Mouse (Mus musculus): ENCODE measurements around the gene Mrps18b. TPM values are rescaled to one million over a fixed set of nuclear protein-coding genes. Genes with fewer than 3 reads are reported as not detected.

The Mrps18b gene
- polyA plus RNA-seq, 1 experiment from 2014 or later = 55.6 TPM

GRCm38 (mm10) chr17:35887725-35888124 is 28.5 kb downstream of the Mrps18b start:
- Histone ChIP-seq H3K4me3 (replicated peaks; ENCODE audit: low read length) (no peak overlapping the region), H3K27me3 (replicated peaks; ENCODE audit: control insufficient read depth, insufficient read depth, low read length) (no peaks in the 10 kb centered on the region), H3K36me3 (ENCODE audit: control insufficient read depth, insufficient read depth) (peaks cover 33% of the 10 kb centered on the region), H3K4me1 (replicated peaks; ENCODE audit: control insufficient read depth, insufficient read depth, low read length) (no peaks in the 10 kb centered on the region), H3K9me3 (ENCODE audit: control insufficient read depth, low read length) (no peaks in the 10 kb centered on the region), H3K27ac (ENCODE audit: low read length) (no peak overlapping the region), H3K4me2 (ENCODE audit: low read length) (no peak overlapping the region), H3K9ac (replicated peaks; ENCODE audit: low read depth, low read length) (no peak overlapping the region)
- WGBS = 92% methylated on average over 11 of the region's 17 CpGs
- no peak for ATAC-seq

DNA sequence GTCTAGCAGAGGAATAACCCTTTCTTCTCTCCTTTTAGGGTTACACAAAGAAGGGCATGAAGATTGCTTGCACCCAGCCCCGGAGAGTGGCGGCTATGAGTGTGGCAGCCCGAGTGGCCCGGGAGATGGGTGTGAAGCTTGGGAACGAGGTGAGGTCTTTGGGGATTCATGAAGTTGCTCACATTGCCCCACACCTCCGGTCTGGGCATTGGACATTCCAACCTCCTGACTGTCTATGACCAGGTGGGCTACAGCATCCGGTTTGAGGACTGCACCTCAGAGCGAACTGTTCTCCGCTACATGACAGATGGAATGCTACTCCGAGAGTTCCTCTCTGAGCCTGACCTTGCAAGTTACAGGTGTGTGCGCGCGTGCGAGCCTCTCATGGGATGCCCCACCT is 32.4 kb downstream of the Mrps18b start:
- Histone ChIP-seq H3K4me3 (replicated peaks; ENCODE audit: low read length) (no peak overlapping the region), H3K4me2 (ENCODE audit: low read length) (no peak overlapping the region), H3K27ac (ENCODE audit: low read length) (no peak overlapping the region), H3K36me3 (ENCODE audit: control insufficient read depth, insufficient read depth) (peaks cover 23% of the 10 kb centered on the region), H3K9ac (replicated peaks; ENCODE audit: low read depth, low read length) (no peak overlapping the region), H3K27me3 (replicated peaks; ENCODE audit: control insufficient read depth, insufficient read depth, low read length) (no peaks in the 10 kb centered on the region), H3K4me1 (replicated peaks; ENCODE audit: control insufficient read depth, insufficient read depth, low read length) (peaks cover 9% of the 10 kb centered on the region), H3K9me3 (ENCODE audit: control insufficient read depth, low read length) (no peaks in the 10 kb centered on the region)
- no peak for ATAC-seq
- WGBS = 94% methylated on average over 14 of the region's 14 CpGs

DNA sequence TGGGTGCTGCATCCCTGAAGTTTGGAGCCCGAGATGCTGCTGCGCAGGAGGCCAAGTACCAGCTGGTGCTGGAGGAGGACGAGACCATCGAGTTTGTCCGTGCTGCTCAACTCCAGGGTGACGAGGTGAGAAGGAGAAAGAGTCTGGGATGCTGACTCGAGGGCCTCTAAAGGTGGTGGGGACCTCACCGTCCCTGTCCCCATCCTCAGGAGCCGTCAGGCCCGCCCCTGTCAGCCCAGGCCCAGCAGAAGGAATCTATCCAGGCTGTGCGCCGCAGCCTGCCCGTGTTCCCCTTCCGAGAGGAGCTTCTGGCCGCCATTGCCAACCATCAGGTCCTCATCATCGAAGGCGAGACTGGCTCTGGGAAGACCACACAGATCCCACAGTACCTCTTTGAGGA is 33.3 kb downstream of the Mrps18b start:
- ATAC-seq = no peak
- H3K4me3 ChIP-seq (replicated peaks; ENCODE audit: low read length) = no peak overlapping the region
- no peaks in the 10 kb centered on the region for H3K9me3 ChIP-seq (ENCODE audit: control insufficient read depth, low read length)
- peaks cover 9% of the 10 kb centered on the region for H3K4me1 ChIP-seq (replicated peaks; ENCODE audit: control insufficient read depth, insufficient read depth, low read length)
- H3K9ac ChIP-seq (replicated peaks; ENCODE audit: low read depth, low read length) = no peak overlapping the region
- no peaks in the 10 kb centered on the region for H3K27me3 ChIP-seq (replicated peaks; ENCODE audit: control insufficient read depth, insufficient read depth, low read length)
- no peak overlapping the region for H3K27ac ChIP-seq (ENCODE audit: low read length)
- H3K4me2 ChIP-seq (ENCODE audit: low read length) = no peak overlapping the region
- peaks cover 23% of the 10 kb centered on the region for H3K36me3 ChIP-seq (ENCODE audit: control insufficient read depth, insufficient read depth)
- WGBS = 95% methylated on average over 17 of the region's 17 CpGs

DNA sequence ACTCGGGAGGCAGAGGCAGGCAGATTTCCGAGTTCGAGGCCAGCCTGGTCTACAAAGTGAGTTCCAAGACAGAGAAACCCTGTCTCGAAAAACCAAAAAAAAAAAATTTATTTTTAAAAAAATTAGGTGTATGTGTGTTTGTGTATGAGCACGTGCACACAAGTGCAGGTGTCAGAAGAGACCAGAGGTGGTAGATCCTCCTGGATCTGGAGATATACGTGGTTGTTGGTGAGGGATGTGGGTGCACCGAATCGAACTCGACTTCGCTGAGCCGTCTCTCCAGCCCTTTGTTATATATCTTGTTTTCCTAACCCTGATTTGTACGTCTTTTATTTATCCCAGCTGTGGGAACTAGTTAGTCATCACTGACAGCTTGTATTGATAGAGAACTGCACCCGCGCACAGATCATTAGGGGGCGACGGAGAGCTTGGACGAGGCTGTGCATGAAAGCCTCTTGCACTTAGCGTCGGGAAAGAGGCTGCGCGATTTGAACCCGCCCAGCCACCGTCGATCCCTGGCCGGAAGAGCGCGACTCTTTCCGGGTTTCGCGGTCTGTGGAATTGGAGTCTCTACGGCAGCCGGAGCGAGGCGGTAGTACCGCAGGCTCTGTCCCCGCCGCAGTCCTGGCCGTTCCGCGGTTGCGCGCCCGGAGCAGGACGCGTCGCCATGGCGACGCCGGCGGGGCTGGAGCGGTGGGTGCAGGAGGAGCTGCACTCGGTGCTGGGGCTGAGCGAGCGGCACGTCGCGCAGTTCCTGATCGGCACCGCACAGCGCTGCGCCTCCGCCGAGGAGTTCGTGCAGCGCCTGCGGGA is 36.7 kb downstream of the Mrps18b start, which contains the start of gene Dhx16:
Gene Dhx16 (plus strand): TSS at position 575 of the 813 bp plus-strand sequence.
- peaks cover 9% of the 10 kb centered on the region for H3K4me1 ChIP-seq (replicated peaks; ENCODE audit: control insufficient read depth, insufficient read depth, low read length)
- H3K9ac ChIP-seq (replicated peaks; ENCODE audit: low read depth, low read length) = peak within 1 kb of the TSS; percentile 83
- no peaks in the 10 kb centered on the region for H3K9me3 ChIP-seq (ENCODE audit: control insufficient read depth, low read length)
- 6% methylated on average over 66 of the region's 66 CpGs for WGBS
- peak within 1 kb of the TSS; percentile 75 for H3K27ac ChIP-seq (ENCODE audit: low read length)
- peaks cover 26% of the 10 kb centered on the region for H3K36me3 ChIP-seq (ENCODE audit: control insufficient read depth, insufficient read depth)
- H3K4me3 ChIP-seq (replicated peaks; ENCODE audit: low read length) = peak within 1 kb of the TSS; percentile 95
- no peaks in the 10 kb centered on the region for H3K27me3 ChIP-seq (replicated peaks; ENCODE audit: control insufficient read depth, insufficient read depth, low read length)
- peak; percentile 90 for ATAC-seq
- H3K4me2 ChIP-seq (ENCODE audit: low read length) = peak within 1 kb of the TSS; percentile 84

DNA sequence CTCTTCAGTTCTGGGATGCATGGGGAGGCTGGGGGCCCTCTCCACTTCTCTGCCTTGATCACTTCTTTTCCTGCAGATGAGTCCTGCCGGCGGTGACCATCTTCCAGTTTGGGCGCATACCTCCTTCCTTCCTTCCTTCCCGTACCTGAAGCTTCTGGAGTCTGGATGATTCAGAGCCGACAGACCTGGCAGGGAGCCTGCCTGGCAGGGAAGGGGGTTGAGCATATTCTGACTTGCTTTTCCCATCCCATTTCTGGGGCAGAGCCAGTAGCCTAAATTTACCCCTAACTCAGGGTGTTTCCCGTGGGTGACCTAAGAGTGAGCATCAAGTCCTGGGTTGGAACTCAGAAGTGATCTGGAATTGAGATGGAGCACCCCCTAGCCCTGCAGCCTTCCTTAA is 41.5 kb downstream of the Mrps18b start:
- H3K27ac ChIP-seq (ENCODE audit: low read length) = no peak overlapping the region
- H3K27me3 ChIP-seq (replicated peaks; ENCODE audit: control insufficient read depth, insufficient read depth, low read length) = no peaks in the 10 kb centered on the region
- no peak overlapping the region for H3K4me2 ChIP-seq (ENCODE audit: low read length)
- peaks cover 32% of the 10 kb centered on the region for H3K4me1 ChIP-seq (replicated peaks; ENCODE audit: control insufficient read depth, insufficient read depth, low read length)
- peaks cover 12% of the 10 kb centered on the region for H3K36me3 ChIP-seq (ENCODE audit: control insufficient read depth, insufficient read depth)
- H3K9me3 ChIP-seq (ENCODE audit: control insufficient read depth, low read length) = no peaks in the 10 kb centered on the region
- H3K4me3 ChIP-seq (replicated peaks; ENCODE audit: low read length) = no peak overlapping the region
- no peak overlapping the region for H3K9ac ChIP-seq (replicated peaks; ENCODE audit: low read depth, low read length)
- no peak for ATAC-seq
- 86% methylated on average over 6 of the region's 6 CpGs for WGBS

- Histone ChIP-seq H3K4me3 (replicated peaks; ENCODE audit: low read length) (no peak overlapping the region), H3K9ac (replicated peaks; ENCODE audit: low read depth, low read length) (0 out of 2 replicates have a peak overlapping the region, but pooled peaks have one; percentile 17), H3K9me3 (ENCODE audit: control insufficient read depth, low read length) (no peaks in the 10 kb centered on the region), H3K36me3 (ENCODE audit: control insufficient read depth, insufficient read depth) (peaks cover 12% of the 10 kb centered on the region), H3K27me3 (replicated peaks; ENCODE audit: control insufficient read depth, insufficient read depth, low read length) (no peaks in the 10 kb centered on the region), H3K27ac (ENCODE audit: low read length) (no peak overlapping the region), H3K4me2 (ENCODE audit: low read length) (no peak overlapping the region), H3K4me1 (replicated peaks; ENCODE audit: control insufficient read depth, insufficient read depth, low read length) (peaks cover 40% of the 10 kb centered on the region)
- 30% methylated on average over 21 of the region's 21 CpGs for WGBS
- ATAC-seq = peak; percentile 61
These were observed 42.2 kb downstream of the Mrps18b start for GRCm38 (mm10) chr17:35873774-35874519.

- H3K9ac ChIP-seq (replicated peaks; ENCODE audit: low read depth, low read length) = no peak overlapping the region
- H3K36me3 ChIP-seq (ENCODE audit: control insufficient read depth, insufficient read depth) = peaks cover 12% of the 10 kb centered on the region
- peak overlapping the region; percentile 93 for H3K4me2 ChIP-seq (ENCODE audit: low read length)
- H3K9me3 ChIP-seq (ENCODE audit: control insufficient read depth, low read length) = no peaks in the 10 kb centered on the region
- peaks cover 61% of the 10 kb centered on the region for H3K4me1 ChIP-seq (replicated peaks; ENCODE audit: control insufficient read depth, insufficient read depth, low read length)
- WGBS = 90% methylated on average over 8 of the region's 8 CpGs
- H3K4me3 ChIP-seq (replicated peaks; ENCODE audit: low read length) = no peak overlapping the region; the same call in 1 of the 2 replicates
- no peak for ATAC-seq
- no peaks in the 10 kb centered on the region for H3K27me3 ChIP-seq (replicated peaks; ENCODE audit: control insufficient read depth, insufficient read depth, low read length)
- no peak overlapping the region for H3K27ac ChIP-seq (ENCODE audit: low read length)
These were observed 45.1 kb downstream of the Mrps18b start for GRCm38 (mm10) chr17:35870884-35871696.

DNA sequence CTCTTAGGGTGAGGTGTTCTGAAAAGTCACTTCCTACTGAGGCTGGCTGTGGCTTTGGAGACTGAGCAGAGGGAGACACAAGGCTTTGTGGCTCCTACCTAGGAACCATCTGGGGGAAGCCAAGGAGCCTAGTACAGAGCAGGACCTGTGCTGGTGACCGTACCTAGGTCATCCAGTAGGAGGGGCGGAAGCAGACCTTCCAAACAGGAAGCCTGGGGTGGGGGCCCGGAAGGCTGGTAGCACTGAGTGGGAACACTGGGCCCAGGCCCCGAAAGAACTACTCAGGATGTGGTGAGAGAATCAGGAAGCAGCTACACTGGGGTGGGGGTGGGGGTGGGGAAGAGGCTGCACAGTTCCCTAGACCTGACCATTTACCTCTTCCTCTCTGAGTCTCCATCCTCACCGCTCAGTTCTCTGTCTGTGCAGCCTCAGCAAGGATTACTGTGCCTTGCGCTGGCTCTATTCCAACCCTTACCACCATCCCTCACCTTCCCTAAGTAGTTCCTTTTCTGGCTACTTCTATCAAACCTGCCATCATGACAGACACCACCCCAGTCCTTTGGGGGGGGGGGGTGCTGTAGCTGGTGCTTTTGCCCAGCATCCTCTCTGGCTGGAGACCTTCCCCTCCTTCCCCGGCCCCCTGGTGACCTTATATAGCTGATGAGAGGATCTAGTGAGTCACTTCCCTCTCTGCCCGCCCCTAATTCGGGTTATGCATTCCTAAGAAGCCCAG is 45.9 kb downstream of the Mrps18b start:
- Histone ChIP-seq H3K9me3 (ENCODE audit: control insufficient read depth, low read length) (no peaks in the 10 kb centered on the region), H3K27me3 (replicated peaks; ENCODE audit: control insufficient read depth, insufficient read depth, low read length) (no peaks in the 10 kb centered on the region), H3K9ac (replicated peaks; ENCODE audit: low read depth, low read length) (peak overlapping the region; percentile 87), H3K36me3 (ENCODE audit: control insufficient read depth, insufficient read depth) (peaks cover 11% of the 10 kb centered on the region), H3K4me3 (replicated peaks; ENCODE audit: low read length) (peak overlapping the region; percentile 83), H3K4me1 (replicated peaks; ENCODE audit: control insufficient read depth, insufficient read depth, low read length) (peaks cover 61% of the 10 kb centered on the region), H3K27ac (ENCODE audit: low read length) (peak overlapping the region; percentile 24; the same call in 1 of the 2 replicates), H3K4me2 (ENCODE audit: low read length) (peak overlapping the region; percentile 93)
- no peak for ATAC-seq
- 72% methylated on average over 9 of the region's 9 CpGs for WGBS
